Mouse (Mus musculus) ES-Bruce4 (cell line): ENCODE measurements around the gene Spopl.

Source experiments
- CTCF ChIP-seq: IDR thresholded peaks from one replicate; pipeline ENCODE4 v1.8.1; 2011; ENCODE audit warnings: low read depth, low read length
- EP300 ChIP-seq: IDR thresholded peaks from 2 replicates; pipeline ENCODE4 v1.6.1; 2011; ENCODE audit warnings: low read depth, low read length; ENCODE audit not compliant: insufficient read depth
- POLR2A ChIP-seq: IDR thresholded peaks from one replicate; pipeline ENCODE4 v1.8.1; 2011; ENCODE audit warnings: low read length; ENCODE audit not compliant: insufficient read depth

DNA sequence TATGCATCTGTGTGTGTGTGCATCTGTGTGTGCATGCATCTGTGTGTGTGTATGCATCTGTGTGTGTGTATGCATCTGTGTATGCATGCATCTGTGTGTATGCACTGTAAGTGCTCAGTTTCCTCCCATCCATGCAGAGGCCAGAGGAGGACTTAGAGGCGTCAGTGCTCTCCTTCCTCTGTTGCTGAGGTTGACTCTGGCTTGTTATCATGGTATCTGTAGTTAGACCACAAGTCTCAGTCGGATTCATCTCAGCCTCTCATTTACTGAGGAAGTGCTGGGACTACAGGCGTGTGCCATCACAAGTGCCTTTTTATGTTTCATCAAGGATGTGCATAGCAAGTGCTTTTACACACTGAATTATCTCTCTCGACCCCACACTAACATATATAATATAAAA is 31.9 kb downstream of the Spopl start:
- TF ChIP-seq EP300 (no peak), CTCF (no peak), POLR2A (no peak)
